Mouse (Mus musculus) limb, embryonic 15.5 days (tissue): ENCODE measurements around the gene Ak2. TPM values are rescaled to one million over a fixed set of nuclear protein-coding genes. Genes with fewer than 3 reads are reported as not detected.
A peak's percentile ranks its signal among the peaks of the same experiment; 100 is the strongest.

ENCODE experiments used
- ATAC-seq: fragments of 200-750 bp; cut with Nextera tagmentation; 2 replicates; pipeline ENCODE4 v1.8.0; 2017; ENCODE audit warnings: low read depth, moderate TSS enrichment; ENCODE audit not compliant: insufficient number of reproducible peaks, low FRiP score, low TSS enrichment
- H3K27ac ChIP-seq: fragments of 300-500 bp; sonication (generic); 2 replicates; pipeline ENCODE4 v1.5.1; 2015; ENCODE audit warnings: moderate library complexity, mild to moderate bottlenecking, inconsistent platforms
- H3K27me3 ChIP-seq: fragments of 300-500 bp; sonication (generic); 2 replicates; pipeline ENCODE4 v1.6.1; 2015; ENCODE audit warnings: inconsistent platforms
- H3K36me3 ChIP-seq: fragments of 300-500 bp; sonication (generic); 2 replicates; pipeline ENCODE4 v1.6.1; 2015; ENCODE audit warnings: inconsistent platforms
- H3K4me1 ChIP-seq: fragments of 300-500 bp; sonication (generic); 2 replicates; pipeline ENCODE4 v1.6.1; 2015; ENCODE audit warnings: inconsistent platforms
- H3K4me2 ChIP-seq: fragments of 300-500 bp; sonication (generic); 2 replicates; pipeline ENCODE4 v1.6.1; 2015; ENCODE audit warnings: mild to moderate bottlenecking, inconsistent platforms
- H3K4me3 ChIP-seq: fragments of 300-500 bp; sonication (generic); 2 replicates; pipeline ENCODE4 v1.5.1; 2015; ENCODE audit warnings: mild to moderate bottlenecking, inconsistent platforms
- H3K9ac ChIP-seq: fragments of 300-500 bp; sonication (generic); 2 replicates; pipeline ENCODE4 v1.6.1; 2015; ENCODE audit warnings: inconsistent platforms
- H3K9me3 ChIP-seq: fragments of 300-500 bp; sonication (generic); 2 replicates; pipeline ENCODE4 v1.6.1; 2016; ENCODE audit warnings: inconsistent platforms
- WGBS: fragments of 180-500 bp; shearing (Covaris S2); methylation state at CpG from one replicate; pipeline ENCODE4 v1.1.7; 2015; 5-methylcytosine and 5-hydroxymethylcytosine counted together
- polyA plus RNA-seq: library from polyadenylated mRNA; unstranded; fragments of >200 nt; fragmentation: Nextera tagmentation; extraction: Ambion mirVana; gene quantifications from 2 replicates; pipeline ENCODE4 v1.2.1, GENCODE M21; 2015

The Ak2 gene
- polyA plus RNA-seq, 1 experiment from 2014 or later, result 241 TPM

DNA sequence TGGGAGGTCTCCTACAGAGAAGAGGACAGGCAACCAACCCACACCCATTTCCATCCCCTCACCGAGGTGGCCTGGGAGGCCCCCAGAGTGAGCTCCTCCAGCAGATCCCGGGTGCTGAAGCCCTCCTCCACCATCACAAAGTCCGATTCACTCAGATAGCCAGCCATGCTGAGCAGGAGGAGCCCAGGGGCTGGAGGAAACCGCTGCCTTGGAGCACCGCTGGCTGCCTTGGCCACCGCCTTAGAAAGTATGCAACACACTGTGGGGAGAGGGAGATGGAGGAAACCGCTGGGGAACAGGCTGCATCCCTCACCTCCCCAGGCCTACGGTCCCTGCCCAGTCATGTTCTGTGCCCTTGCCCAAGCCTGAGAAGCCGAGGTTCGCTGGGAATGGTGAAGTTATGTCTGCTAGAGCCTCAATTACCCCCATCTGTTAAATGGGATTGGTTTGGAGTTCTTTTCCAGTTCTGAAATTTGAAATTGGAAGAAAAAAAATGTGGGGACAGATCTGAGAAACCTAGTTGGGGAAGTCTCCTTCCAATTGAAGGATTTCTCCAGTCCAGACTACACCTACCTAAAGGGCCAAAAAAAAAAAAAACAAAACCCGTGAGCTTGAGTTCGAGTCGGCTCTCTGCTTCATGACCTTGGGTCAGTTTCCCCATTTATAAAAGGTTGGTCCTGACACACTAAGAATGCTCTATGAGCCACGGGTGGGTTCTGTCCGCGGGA is 30.3 kb upstream of the Ak2 start:
- 5% methylated on average over 16 of the region's 16 CpGs for WGBS
- no peak for ATAC-seq
- Histone ChIP-seq H3K36me3 (no peaks in the 10 kb centered on the region), H3K27ac (peak overlapping the region; percentile 89), H3K4me3 (peak overlapping the region; percentile 75), H3K4me2 (peak overlapping the region; percentile 86), H3K9ac (peak overlapping the region; percentile 77), H3K27me3 (peaks cover 5% of the 10 kb centered on the region; the same call in 1 of the 2 replicates), H3K4me1 (peaks cover 51% of the 10 kb centered on the region), H3K9me3 (no peaks in the 10 kb centered on the region)

DNA sequence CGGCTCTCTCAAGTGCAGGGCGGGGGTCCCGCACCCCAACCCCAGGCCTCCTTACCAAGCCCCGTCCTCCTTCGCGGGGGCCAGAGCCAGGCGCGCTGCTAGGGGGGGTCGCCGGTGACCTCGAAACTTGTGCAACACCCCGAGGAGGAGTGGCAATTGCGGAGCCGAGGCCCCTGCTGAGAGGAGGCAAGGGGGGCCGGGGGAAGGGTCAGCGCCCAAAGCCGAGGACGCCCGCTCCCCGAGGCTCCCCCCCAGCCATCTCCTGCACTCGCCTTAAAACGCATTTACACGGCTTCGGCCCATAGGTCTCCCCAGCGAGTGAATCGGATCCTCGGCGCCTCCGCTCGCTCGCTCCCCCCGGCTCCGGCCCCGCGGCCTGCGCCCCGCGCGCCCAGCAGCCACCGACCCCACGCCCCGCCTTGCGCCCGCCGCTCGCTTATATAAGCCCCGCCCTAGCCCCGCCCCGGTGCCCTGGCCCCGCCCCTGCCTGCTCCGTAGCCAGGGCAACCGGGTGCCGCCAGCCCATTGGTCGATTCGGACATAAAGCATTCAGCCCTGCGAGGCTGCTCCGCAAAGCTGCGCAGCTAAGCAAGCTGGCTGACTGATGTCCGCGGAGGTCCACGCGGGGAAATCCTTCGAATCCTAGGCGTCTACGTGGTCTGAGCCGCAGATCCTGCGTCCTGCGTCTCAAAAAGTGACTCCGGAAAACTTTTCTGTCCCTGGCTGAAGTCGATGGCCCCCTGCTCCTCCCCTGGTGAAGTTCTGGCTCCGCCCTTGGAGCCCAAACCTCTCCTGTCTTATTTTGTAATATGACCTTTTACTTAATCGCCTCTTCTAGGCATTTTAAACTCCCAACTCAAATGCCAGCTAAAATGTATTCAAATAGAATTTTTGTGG is 29.5 kb upstream of the Ak2 start, which contains the start of gene Azin2:
TSS of gene Azin2 (minus strand) at position 414 of the 897 bp plus-strand sequence.
- no peaks in the 10 kb centered on the region for H3K36me3 ChIP-seq
- peak within 1 kb of the TSS; percentile 86 for H3K4me2 ChIP-seq
- peak within 1 kb of the TSS; percentile 89 for H3K27ac ChIP-seq
- H3K4me3 ChIP-seq, result peak within 1 kb of the TSS; percentile 75
- under 1% methylated on average over 72 of the region's 72 CpGs for WGBS
- peaks cover 5% of the 10 kb centered on the region; the same call in 1 of the 2 replicates for H3K27me3 ChIP-seq
- peak within 1 kb of the TSS; percentile 77 for H3K9ac ChIP-seq
- H3K9me3 ChIP-seq, result no peaks in the 10 kb centered on the region
- peak; percentile 89 for ATAC-seq
- H3K4me1 ChIP-seq, result peaks cover 53% of the 10 kb centered on the region

- Histone ChIP-seq H3K27me3 (peaks cover 5% of the 10 kb centered on the region; the same call in 1 of the 2 replicates), H3K27ac (peak overlapping the region; percentile 89), H3K4me3 (peak overlapping the region; percentile 75), H3K9me3 (no peaks in the 10 kb centered on the region), H3K4me1 (peaks cover 49% of the 10 kb centered on the region), H3K36me3 (no peaks in the 10 kb centered on the region), H3K9ac (no peak overlapping the region), H3K4me2 (peak overlapping the region; percentile 86)
- WGBS, result 6% methylated on average over 9 of the region's 9 CpGs
- ATAC-seq, result no peak
Measured at GRCm38 (mm10) chr4:128962926-128963290, 28.9 kb upstream of the Ak2 start.

DNA sequence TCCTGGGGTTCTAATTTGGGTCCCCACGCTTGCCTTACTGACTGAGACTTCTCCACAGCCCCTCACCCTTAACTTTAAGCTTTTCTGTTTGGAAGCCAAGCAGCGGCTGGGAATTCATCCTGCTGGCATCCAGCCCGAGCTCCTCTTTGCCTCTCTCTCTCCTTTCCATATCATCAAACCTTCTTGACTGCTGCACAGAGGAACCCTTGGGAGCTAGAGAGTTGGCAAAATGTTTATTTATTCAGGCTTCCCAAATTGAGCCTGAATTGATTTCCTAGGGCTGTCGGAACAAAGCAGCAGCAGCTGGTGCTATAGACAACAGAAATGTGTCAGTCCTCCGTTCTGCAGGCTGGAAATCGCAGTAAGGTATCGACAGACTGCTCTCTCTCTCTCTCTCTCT is 25.0 kb upstream of the Ak2 start:
- H3K4me2 ChIP-seq, result no peak overlapping the region
- no peak for ATAC-seq
- H3K4me3 ChIP-seq, result no peak overlapping the region
- peaks cover 23% of the 10 kb centered on the region for H3K4me1 ChIP-seq
- H3K36me3 ChIP-seq, result no peaks in the 10 kb centered on the region
- no peaks in the 10 kb centered on the region for H3K9me3 ChIP-seq
- WGBS, result 42% methylated on average over 7 of the region's 7 CpGs
- no peak overlapping the region for H3K9ac ChIP-seq
- peaks cover 5% of the 10 kb centered on the region; the same call in 1 of the 2 replicates for H3K27me3 ChIP-seq
- H3K27ac ChIP-seq, result no peak overlapping the region

DNA sequence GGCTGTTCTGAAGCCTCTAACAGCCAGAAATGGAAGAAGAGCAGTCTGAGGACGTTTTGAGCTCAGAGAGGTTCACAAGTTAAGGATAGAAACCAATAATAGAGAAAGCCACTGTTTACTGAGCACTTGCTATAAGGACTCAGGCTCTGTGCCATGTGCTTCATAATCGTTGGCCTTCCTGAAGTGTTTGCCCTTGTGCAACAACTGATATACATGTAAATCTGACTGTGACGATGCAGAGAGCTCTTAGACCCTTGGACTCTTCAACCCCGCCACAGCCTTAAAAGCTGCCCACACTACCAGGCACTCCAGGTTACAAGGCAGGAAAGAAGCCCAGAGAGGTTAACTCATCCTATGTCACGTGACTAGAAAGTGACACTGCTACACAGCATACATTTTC is 22.7 kb upstream of the Ak2 start:
- Histone ChIP-seq H3K27me3 (peaks cover 4% of the 10 kb centered on the region; the same call in 1 of the 2 replicates), H3K4me3 (no peak overlapping the region), H3K36me3 (no peaks in the 10 kb centered on the region), H3K9me3 (no peaks in the 10 kb centered on the region), H3K4me1 (peaks cover 12% of the 10 kb centered on the region), H3K4me2 (no peak overlapping the region), H3K27ac (no peak overlapping the region), H3K9ac (no peak overlapping the region)
- no peak for ATAC-seq
- WGBS, result 72% methylated on average over 5 of the region's 5 CpGs

GRCm38 (mm10) chr4:128969607-128970416 is 21.9 kb upstream of the Ak2 start:
- no peak overlapping the region for H3K4me2 ChIP-seq
- 52% methylated on average over 18 of the region's 18 CpGs for WGBS
- no peak for ATAC-seq
- H3K9ac ChIP-seq, result no peak overlapping the region
- no peaks in the 10 kb centered on the region for H3K36me3 ChIP-seq
- H3K4me3 ChIP-seq, result no peak overlapping the region
- H3K27me3 ChIP-seq, result no peaks in the 10 kb centered on the region
- H3K9me3 ChIP-seq, result no peaks in the 10 kb centered on the region
- H3K27ac ChIP-seq, result no peak overlapping the region
- peaks cover 12% of the 10 kb centered on the region for H3K4me1 ChIP-seq

DNA sequence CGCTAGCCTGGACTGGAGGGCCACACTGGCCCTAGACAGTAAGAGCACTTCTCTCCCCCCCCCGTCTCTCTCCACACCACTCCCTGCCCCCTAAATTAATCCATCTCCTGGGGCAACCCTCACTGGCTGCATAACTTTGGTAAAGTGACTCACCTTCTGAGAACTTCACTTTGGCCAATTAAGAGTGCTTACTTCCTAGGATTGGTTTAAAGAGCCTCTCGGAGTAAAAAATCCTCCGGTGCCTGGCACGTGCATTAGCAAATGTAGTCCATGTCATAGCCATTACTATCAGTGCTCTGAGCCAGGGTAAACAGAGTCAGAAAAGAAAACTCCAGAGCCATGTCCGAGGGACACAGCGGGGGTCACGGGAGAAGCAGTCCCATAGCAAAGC is 21.3 kb upstream of the Ak2 start:
- WGBS, result 63% methylated on average over 7 of the region's 8 CpGs
- H3K36me3 ChIP-seq, result no peaks in the 10 kb centered on the region
- no peaks in the 10 kb centered on the region for H3K27me3 ChIP-seq
- no peaks in the 10 kb centered on the region for H3K9me3 ChIP-seq
- peaks cover 12% of the 10 kb centered on the region for H3K4me1 ChIP-seq
- H3K9ac ChIP-seq, result no peak overlapping the region
- no peak overlapping the region for H3K4me2 ChIP-seq
- no peak overlapping the region for H3K27ac ChIP-seq
- H3K4me3 ChIP-seq, result no peak overlapping the region
- ATAC-seq, result no peak

DNA sequence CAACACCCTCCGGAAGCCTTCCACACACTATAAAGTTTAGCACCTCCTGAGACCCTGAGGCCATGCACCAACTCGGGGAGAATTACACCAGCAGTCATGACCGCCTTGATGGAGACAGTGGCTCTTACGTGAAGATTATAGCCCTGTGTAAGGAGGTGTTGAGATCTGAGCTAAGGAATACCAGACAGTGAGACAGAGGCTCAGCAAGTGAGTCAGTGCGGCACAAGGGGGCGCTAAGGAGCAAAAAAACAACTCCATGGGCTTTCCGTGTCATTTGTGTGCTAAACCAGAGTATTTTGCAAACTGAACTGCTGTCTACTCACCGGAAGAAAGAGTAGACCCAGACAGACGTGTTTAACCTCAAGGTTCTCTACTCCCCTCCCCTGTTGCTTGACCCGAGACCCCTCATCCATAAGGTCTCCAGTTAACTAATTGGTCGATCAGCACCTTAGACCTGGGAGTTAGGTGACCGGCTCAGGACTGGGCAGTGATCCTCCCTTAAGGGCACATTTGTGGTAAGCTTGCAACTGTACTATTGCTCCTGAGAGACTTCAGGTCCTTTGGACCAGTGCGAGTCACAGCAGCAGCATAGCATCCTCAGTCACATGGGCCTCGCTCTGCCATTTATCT is 20.6 kb upstream of the Ak2 start:
- H3K9me3 ChIP-seq, result no peaks in the 10 kb centered on the region
- ATAC-seq, result no peak
- H3K4me1 ChIP-seq, result peaks cover 12% of the 10 kb centered on the region
- no peak overlapping the region for H3K4me3 ChIP-seq
- WGBS, result 37% methylated on average over 14 of the region's 14 CpGs
- H3K27ac ChIP-seq, result no peak overlapping the region
- no peak overlapping the region for H3K9ac ChIP-seq
- no peak overlapping the region for H3K4me2 ChIP-seq
- H3K36me3 ChIP-seq, result no peaks in the 10 kb centered on the region
- H3K27me3 ChIP-seq, result no peaks in the 10 kb centered on the region

GRCm38 (mm10) chr4:128974677-128975076 is 17.1 kb upstream of the Ak2 start:
- 85% methylated on average over 8 of the region's 8 CpGs for WGBS
- no peak for ATAC-seq
- Histone ChIP-seq H3K4me2 (no peak overlapping the region), H3K9me3 (no peaks in the 10 kb centered on the region), H3K36me3 (no peaks in the 10 kb centered on the region), H3K4me3 (no peak overlapping the region), H3K4me1 (peaks cover 5% of the 10 kb centered on the region; the same call in 1 of the 2 replicates), H3K27me3 (no peaks in the 10 kb centered on the region), H3K9ac (no peak overlapping the region), H3K27ac (no peak overlapping the region)

GRCm38 (mm10) chr4:128976577-128976976 is 15.2 kb upstream of the Ak2 start:
- H3K4me2 ChIP-seq, result no peak overlapping the region
- no peak for ATAC-seq
- 83% methylated on average over 4 of the region's 4 CpGs for WGBS
- H3K4me3 ChIP-seq, result no peak overlapping the region
- H3K4me1 ChIP-seq, result no peaks in the 10 kb centered on the region
- H3K9me3 ChIP-seq, result no peaks in the 10 kb centered on the region
- H3K36me3 ChIP-seq, result no peaks in the 10 kb centered on the region
- no peaks in the 10 kb centered on the region for H3K27me3 ChIP-seq
- H3K9ac ChIP-seq, result no peak overlapping the region
- H3K27ac ChIP-seq, result no peak overlapping the region

DNA sequence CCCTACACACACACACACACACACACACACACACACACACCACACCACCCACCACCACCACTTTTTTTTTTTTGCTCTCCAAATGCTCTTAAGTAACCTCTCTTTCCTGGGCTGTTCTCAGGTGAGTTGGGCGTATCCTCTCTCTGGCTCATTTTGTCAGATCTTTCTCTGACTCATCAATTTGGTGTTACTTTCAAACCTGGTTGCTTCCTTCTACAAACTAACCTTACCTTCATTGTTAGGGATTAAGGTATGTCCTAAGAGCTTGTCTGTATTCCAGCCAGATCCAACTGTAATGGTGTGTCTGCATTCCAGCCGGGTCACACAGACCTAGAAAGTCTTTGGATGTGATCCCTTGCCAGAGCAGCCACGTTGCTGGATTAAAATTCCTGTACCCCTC is 14.5 kb upstream of the Ak2 start:
- WGBS, result 63% methylated on average over 3 of the region's 3 CpGs
- no peaks in the 10 kb centered on the region for H3K9me3 ChIP-seq
- no peak overlapping the region for H3K9ac ChIP-seq
- no peak overlapping the region for H3K27ac ChIP-seq
- H3K4me3 ChIP-seq, result no peak overlapping the region
- no peak for ATAC-seq
- H3K4me1 ChIP-seq, result no peaks in the 10 kb centered on the region
- no peaks in the 10 kb centered on the region for H3K36me3 ChIP-seq
- no peak overlapping the region for H3K4me2 ChIP-seq
- no peaks in the 10 kb centered on the region for H3K27me3 ChIP-seq
